Mouse (Mus musculus): ENCODE results near the gene Gm3376. TPM values are rescaled to one million over a fixed set of nuclear protein-coding genes. Genes with fewer than 3 reads are reported as not detected.
"Not testable (repeated sequence)": the region's sequence is repeated elsewhere in the genome, so short reads cannot be mapped to it uniquely, and the experiment has no call there.

Gene Gm3376
- not detected in 2 replicates for polyA plus RNA-seq (2015; fragmentation: Nextera tagmentation; extraction: Ambion mirVana)

- H3K9ac ChIP-seq; H3K4me1 ChIP-seq (replicated peaks); H3K9me3 ChIP-seq (replicated peaks); ATAC-seq (replicated peaks; ENCODE audit: insufficient number of reproducible peaks, insufficient read depth, low FRiP score, low read depth); H3K27ac ChIP-seq; H3K36me3 ChIP-seq; H3K4me2 ChIP-seq; H3K4me3 ChIP-seq; H3K27me3 ChIP-seq: not testable (repeated sequence)
- no CpG with 5 or more reads among the region's 9 CpGs for WGBS
These were observed at the start of gene Gm3376 for GRCm38 (mm10) chrY:3771373-3771772. Gm3376 (plus strand) TSS chrY:3771673.

Data from heart, embryonic 15.5 days (tissue).